ENCODE assay signal across 16 mouse cellular contexts in genomic region chr5:8943836-8944235, GRCm38 (mm10). TPM values are rescaled to one million over a fixed set of nuclear protein-coding genes. Genes with fewer than 3 reads are reported as not detected.
DNase-seq lines count a peak whose midpoint lies in the region; ATAC-seq lines count a peak whose summit lies in the region.
"Had no signal": no experiment of that assay in that cellular context is flagged by ENCODE, and none has a peak within 500 bp of the region (broad histone marks: within the 10 kb centered on the region; RNA-seq: fewer than 3 reads in every experiment).

No protein-coding gene starts in this region.

- H3K9me3 ChIP-seq in embryonic facial prominence, embryonic 14.5 days (ENCODE audit: control insufficient read depth, low read length): no peaks in the 10 kb centered on the region
- no peaks in the 10 kb centered on the region for H3K9me3 ChIP-seq in embryonic facial prominence, embryonic 10.5 days
- H3K9me3 ChIP-seq in midbrain, embryonic 11.5 days (ENCODE audit: control insufficient read depth, low read length): no peaks in the 10 kb centered on the region
- H3K9me3 ChIP-seq: limb, embryonic 15.5 days; lung, embryonic 15.5 days; midbrain, embryonic 15.5 days; neural tube, embryonic 12.5 days had no signal

- peak; percentile 22 for DNase-seq in embryonic facial prominence, embryonic 14.5 days (ENCODE audit: low spot score)
- DNase-seq in embryonic facial prominence, embryonic 10.5 days (ENCODE audit: low spot score): no peak
- peak; percentile 70 for DNase-seq in 416B (ENCODE audit: low read depth)
- DNase-seq in c-Kit-positive CD71-negative TER-119-negative erythroid progenitor cells, embryonic 14.5 days (ENCODE audit: low read depth): peak; percentile 18
- no peak for DNase-seq in left cerebral cortex, adult 9 months (ENCODE audit: low spot score in 2 of 2)
- DNase-seq in kidney, postnatal 4 days: no peak
- no peak for DNase-seq in midbrain, embryonic 11.5 days (ENCODE audit: low spot score, missing footprints)
- DNase-seq: layer of hippocampus, postnatal 36 days; thymus, adult 2 months had no signal

- H3K4me3 ChIP-seq in embryonic facial prominence, embryonic 14.5 days (ENCODE audit: low read depth, low read length): no peak overlapping the region
- H3K4me3 ChIP-seq in embryonic facial prominence, embryonic 10.5 days: no peak overlapping the region
- H3K4me3 ChIP-seq in midbrain, embryonic 11.5 days (ENCODE audit: low read depth, low read length): no peak overlapping the region
- H3K4me3 ChIP-seq: erythroblast, embryonic 14.5 days; limb, embryonic 15.5 days; lung, embryonic 15.5 days; midbrain, embryonic 15.5 days; neural tube, embryonic 12.5 days had no signal

- H3K36me3 ChIP-seq in embryonic facial prominence, embryonic 14.5 days (ENCODE audit: control insufficient read depth, insufficient read depth, low read length): no peaks in the 10 kb centered on the region
- no peaks in the 10 kb centered on the region for H3K36me3 ChIP-seq in embryonic facial prominence, embryonic 10.5 days (replicated peaks)
- no peaks in the 10 kb centered on the region for H3K36me3 ChIP-seq in midbrain, embryonic 11.5 days (ENCODE audit: control insufficient read depth, insufficient read depth, low read length)
- H3K36me3 ChIP-seq: limb, embryonic 15.5 days; lung, embryonic 15.5 days; midbrain, embryonic 15.5 days; neural tube, embryonic 12.5 days had no signal

- H3K27ac ChIP-seq in embryonic facial prominence, embryonic 14.5 days (replicated peaks; ENCODE audit: low read depth, low read length): no peak overlapping the region
- H3K27ac ChIP-seq in embryonic facial prominence, embryonic 10.5 days (replicated peaks): no peak overlapping the region
- H3K27ac ChIP-seq in midbrain, embryonic 11.5 days (ENCODE audit: low read depth, low read length): no peak overlapping the region
- H3K27ac ChIP-seq: kidney, postnatal 0 days; limb, embryonic 15.5 days; lung, embryonic 15.5 days; midbrain, embryonic 15.5 days; neural tube, embryonic 12.5 days had no signal

- H3K4me2 ChIP-seq in embryonic facial prominence, embryonic 14.5 days (ENCODE audit: low read depth, low read length): no peak overlapping the region
- no peak overlapping the region for H3K4me2 ChIP-seq in midbrain, embryonic 11.5 days
- H3K4me2 ChIP-seq: limb, embryonic 15.5 days; lung, embryonic 15.5 days; midbrain, embryonic 15.5 days; neural tube, embryonic 12.5 days had no signal

- no peaks in the 10 kb centered on the region for H3K4me1 ChIP-seq in embryonic facial prominence, embryonic 14.5 days (ENCODE audit: control insufficient read depth, insufficient read depth, low read length)
- H3K4me1 ChIP-seq in embryonic facial prominence, embryonic 10.5 days: no peaks in the 10 kb centered on the region
- peaks cover 4% of the 10 kb centered on the region; the same call in 1 of the 2 replicates for H3K4me1 ChIP-seq in midbrain, embryonic 11.5 days (ENCODE audit: control insufficient read depth, insufficient read depth, low read length)
- H3K4me1 ChIP-seq: limb, embryonic 15.5 days; lung, embryonic 15.5 days; midbrain, embryonic 15.5 days; neural tube, embryonic 12.5 days had no signal

- 53% methylated on average over 3 of the region's 3 CpGs for WGBS in embryonic facial prominence, embryonic 14.5 days
- WGBS in embryonic facial prominence, embryonic 10.5 days: 85% methylated on average over 3 of the region's 3 CpGs
- 91% methylated on average over 3 of the region's 3 CpGs for WGBS in midbrain, embryonic 11.5 days

- no peak overlapping the region for H3K9ac ChIP-seq in embryonic facial prominence, embryonic 14.5 days (ENCODE audit: low read depth, low read length)
- no peak overlapping the region for H3K9ac ChIP-seq in midbrain, embryonic 11.5 days (ENCODE audit: low read length)
- H3K9ac ChIP-seq: limb, embryonic 15.5 days; lung, embryonic 15.5 days; midbrain, embryonic 15.5 days; neural tube, embryonic 12.5 days had no signal

- peak; percentile 68; the same call in 1 of the 2 replicates for ATAC-seq in embryonic facial prominence, embryonic 14.5 days (ENCODE audit: low read depth)
- peak; percentile 99 to 100 for ATAC-seq in hematopoietic stem cell, adult 5-6 weeks (replicated peaks in 1 of 2; ENCODE audit: insufficient read depth in 1 of 2, low FRiP score in 2 of 2, low TSS enrichment in 1 of 2, low read depth in 1 of 2, poor library complexity in 2 of 2, severe bottlenecking in 2 of 2)
- ATAC-seq in midbrain, embryonic 11.5 days (ENCODE audit: low FRiP score): no peak
- ATAC-seq: midbrain, embryonic 15.5 days had no signal

- H3K27me3 ChIP-seq in embryonic facial prominence, embryonic 14.5 days (replicated peaks; ENCODE audit: control insufficient read depth, insufficient read depth, low read length): no peaks in the 10 kb centered on the region
- no peaks in the 10 kb centered on the region for H3K27me3 ChIP-seq in embryonic facial prominence, embryonic 10.5 days (replicated peaks; ENCODE audit: low read depth, poor library complexity, severe bottlenecking)
- no peaks in the 10 kb centered on the region for H3K27me3 ChIP-seq in midbrain, embryonic 11.5 days (ENCODE audit: control insufficient read depth, insufficient read depth, low read length)
- H3K27me3 ChIP-seq: limb, embryonic 15.5 days; lung, embryonic 15.5 days; midbrain, embryonic 15.5 days; neural tube, embryonic 12.5 days had no signal

RNA-seq across cellular contexts. Expression of gene Abcb4, which starts 50.3 kb away (rescaled TPM):
- polyA plus RNA-seq in embryonic facial prominence, embryonic 14.5 days (2014; fragmentation: Nextera tagmentation; extraction: Ambion mirVana): 0.47 and 0.60 TPM in 2 replicates
- 0.28 and 0.54 TPM in 2 replicates for polyA plus RNA-seq in embryonic facial prominence, embryonic 10.5 days (2016; fragmentation: Nextera tagmentation; extraction: Ambion mirVana)
- total RNA-seq in hematopoietic stem cell, adult 5-6 weeks (2017): 13.4 and 39.0 TPM in 2 replicates
- 0.46 and 0.60 TPM in 2 replicates for polyA plus RNA-seq in midbrain, embryonic 11.5 days (2014; fragmentation: Nextera tagmentation; extraction: Ambion mirVana)

RNA-seq across cellular contexts. Expression of gene Crot, which starts 53.3 kb away (rescaled TPM):
- polyA plus RNA-seq in embryonic facial prominence, embryonic 14.5 days (2014; fragmentation: Nextera tagmentation; extraction: Ambion mirVana): 37.0 and 37.6 TPM in 2 replicates
- polyA plus RNA-seq in embryonic facial prominence, embryonic 10.5 days (2016; fragmentation: Nextera tagmentation; extraction: Ambion mirVana): 36.5 and 37.2 TPM in 2 replicates
- total RNA-seq in hematopoietic stem cell, adult 5-6 weeks (2017): 80.4 and 87.1 TPM in 2 replicates
- 29.1 and 31.7 TPM in 2 replicates for polyA plus RNA-seq in midbrain, embryonic 11.5 days (2014; fragmentation: Nextera tagmentation; extraction: Ambion mirVana)

Comparison
In these comparisons a context has a peak if more than half of its experiments do, and no peak if none do; other contexts are left out.
1. DNase-seq: peak in embryonic facial prominence, embryonic 14.5 days (single experiment), 416B (single experiment) and c-Kit-positive CD71-negative TER-119-negative erythroid progenitor cells, embryonic 14.5 days (single experiment); none in embryonic facial prominence, embryonic 10.5 days (single experiment), left cerebral cortex, adult 9 months (0 of 2), kidney, postnatal 4 days (0 of 2) and midbrain, embryonic 11.5 days (single experiment).